Mouse (Mus musculus) erythroblast, embryonic 14.5 days (primary cell): ENCODE results near the gene Fscn1.

Experiments used
- GATA1 ChIP-seq: IDR thresholded peaks from 2 replicates; pipeline ENCODE4 v1.6.1; 2012; ENCODE audit warnings: low read length, inconsistent platforms, mixed read lengths
- TAL1 ChIP-seq: IDR thresholded peaks from 3 replicates; pipeline ENCODE4 v1.6.1; 2012; ENCODE audit warnings: low read length, inconsistent platforms, mixed read lengths

DNA sequence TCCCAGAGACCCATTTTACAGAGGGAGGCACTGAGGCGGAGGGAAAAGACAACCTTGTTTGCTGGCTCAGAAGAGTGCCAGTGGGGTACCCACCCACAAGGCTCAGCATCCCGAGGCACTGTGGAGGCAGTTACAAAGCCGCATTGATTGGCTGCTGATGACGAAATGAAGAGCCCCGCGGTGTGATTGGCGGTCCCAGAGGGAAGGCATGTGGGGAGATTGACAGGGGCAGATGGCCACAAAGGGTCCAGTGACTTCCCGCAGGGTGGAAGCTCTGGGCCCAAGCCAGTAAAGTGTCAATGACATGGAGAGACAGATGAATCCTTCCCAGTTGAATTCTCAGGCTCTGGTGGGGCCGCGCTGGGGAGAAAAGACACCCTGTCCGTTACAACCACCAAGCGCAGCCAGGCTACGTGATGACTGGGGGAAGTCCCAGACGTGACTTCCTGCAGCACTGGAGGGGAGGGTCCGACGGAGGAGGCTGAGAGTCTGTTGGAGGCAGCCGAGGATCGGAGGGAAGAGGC is 14.5 kb downstream of the Fscn1 start:
- no peak for TF ChIP-seq GATA1
- no peak for TF ChIP-seq TAL1
